ENCODE assay signal across 8 mouse cellular contexts in genomic region chr8:85299434-85300077, GRCm38 (mm10). TPM values are rescaled to one million over a fixed set of nuclear protein-coding genes. Genes with fewer than 3 reads are reported as not detected.
A peak's percentile ranks its signal among the peaks of the same experiment; 100 is the strongest.
DNase-seq lines count a peak whose midpoint lies in the region; ATAC-seq lines count a peak whose summit lies in the region.

Gene Orc6 (plus strand): TSS chr8:85299632.
Gene Vps35 (minus strand): TSS chr8:85299802.

- under 1% methylated on average over 63 of the region's 63 CpGs for WGBS in forebrain, embryonic 14.5 days
- under 1% methylated on average over 63 of the region's 63 CpGs for whole genome bisulfite sequencing in neural tube, embryonic 15.5 days

- intact Hi-C loops in heart, postnatal 14 days (cut with DNase I): loop anchor here (10.0 kb wide), 1 partner anchor 245 kb away; no protein-coding TSS in a partner anchor

- peaks cover 16% of the 10 kb centered on the region for H3K36me3 ChIP-seq in forebrain, embryonic 14.5 days (ENCODE audit: control insufficient read depth, insufficient read depth, low read length)
- peaks cover 10% of the 10 kb centered on the region for H3K36me3 ChIP-seq in neural tube, embryonic 15.5 days

- peak; percentile 98 for ATAC-seq in forebrain, embryonic 14.5 days
- ATAC-seq in neural tube, embryonic 15.5 days (ENCODE audit: low FRiP score): peak; percentile 99

- no peaks in the 10 kb centered on the region for H3K27me3 ChIP-seq in forebrain, embryonic 14.5 days (replicated peaks; ENCODE audit: control insufficient read depth, insufficient read depth, low read length)
- no peaks in the 10 kb centered on the region for H3K27me3 ChIP-seq in neural tube, embryonic 15.5 days (replicated peaks)

- peak; percentile 98 for DNase-seq in ES-CJ7 (ENCODE audit: low read depth, low spot score)
- peak; percentile 94 for DNase-seq in cerebellum, adult 11 months
- peak; percentile 99 for DNase-seq in forebrain, embryonic 14.5 days (ENCODE audit: low spot score)
- peak; percentile 96 for DNase-seq in heart, postnatal 14 days
- DNase-seq in layer of hippocampus, adult 11-12 months (ENCODE audit: low spot score): peak; percentile 97
- DNase-seq in lung, adult 18-20 months: peak; percentile 95 to 97
- peak; percentile 97 for DNase-seq in testis, postnatal 14 days (ENCODE audit: low spot score)

- peak within 1 kb of the TSS; percentile 92 for H3K27ac ChIP-seq in forebrain, embryonic 14.5 days (ENCODE audit: low read depth, low read length)
- peak within 1 kb of the TSS; percentile 100 for H3K27ac ChIP-seq in neural tube, embryonic 15.5 days (replicated peaks)

- H3K9me3 ChIP-seq in forebrain, embryonic 14.5 days (replicated peaks; ENCODE audit: control insufficient read depth, low read length): no peaks in the 10 kb centered on the region
- no peaks in the 10 kb centered on the region for H3K9me3 ChIP-seq in neural tube, embryonic 15.5 days (replicated peaks)

- H3K4me3 ChIP-seq in forebrain, embryonic 14.5 days (ENCODE audit: low read depth, low read length): peak within 1 kb of the TSS; percentile 94
- H3K4me3 ChIP-seq in neural tube, embryonic 15.5 days (replicated peaks): peak within 1 kb of the TSS; percentile 94

- H3K9ac ChIP-seq in forebrain, embryonic 14.5 days (ENCODE audit: low read length): peak within 1 kb of the TSS; percentile 88
- peak within 1 kb of the TSS; percentile 92 for H3K9ac ChIP-seq in neural tube, embryonic 15.5 days (replicated peaks)

- H3K4me2 ChIP-seq in forebrain, embryonic 14.5 days (ENCODE audit: low read length): peak within 1 kb of the TSS; percentile 86
- H3K4me2 ChIP-seq in neural tube, embryonic 15.5 days: peak within 1 kb of the TSS; percentile 84

- peaks cover 22% of the 10 kb centered on the region for H3K4me1 ChIP-seq in forebrain, embryonic 14.5 days (ENCODE audit: control insufficient read depth, insufficient read depth, low read length)
- peaks cover 32% of the 10 kb centered on the region for H3K4me1 ChIP-seq in neural tube, embryonic 15.5 days

RNA-seq across cellular contexts. Expression of gene Orc6, which starts in this region (rescaled TPM):
- polyA plus RNA-seq in forebrain, embryonic 14.5 days (2014; fragmentation: Nextera tagmentation; extraction: Ambion mirVana): 101 and 105 TPM in 2 replicates
- 10 to 100 TPM in 1 of 2 experiments, 1 to 10 TPM in 1; 9.7 to 10.9 TPM for total RNA-seq in heart, postnatal 14 days (2021)
- polyA plus RNA-seq in neural tube, embryonic 15.5 days (2015; fragmentation: Nextera tagmentation; extraction: Ambion mirVana): 69.5 and 75.7 TPM in 2 replicates

RNA-seq across cellular contexts. Expression of gene Vps35, which starts in this region (rescaled TPM):
- 183 and 209 TPM in 2 replicates for polyA plus RNA-seq in forebrain, embryonic 14.5 days (2014; fragmentation: Nextera tagmentation; extraction: Ambion mirVana)
- 10 to 100 TPM; 64.2 to 68.4 TPM for total RNA-seq in heart, postnatal 14 days (2021)
- 171 and 178 TPM in 2 replicates for polyA plus RNA-seq in neural tube, embryonic 15.5 days (2015; fragmentation: Nextera tagmentation; extraction: Ambion mirVana)

Comparison
In these comparisons a context has a peak if more than half of its experiments do, and no peak if none do; other contexts are left out.
1. Peak in every context shown above with its lines: DNase-seq, ATAC-seq, H3K4me3 ChIP-seq and H3K27ac ChIP-seq.